Mouse (Mus musculus): ENCODE data around the gene Gipr. TPM values are rescaled to one million over a fixed set of nuclear protein-coding genes. Genes with fewer than 3 reads are reported as not detected.
A peak's percentile ranks its signal among the peaks of the same experiment; 100 is the strongest.

Gene Gipr
- total RNA-seq, 2 experiments from 2014 or later, result 1.8 to 1.9 TPM

GRCm38 (mm10) chr7:19202065-19202850 lies 36.3 kb upstream of the Gipr start:
- DNase-seq (ENCODE audit: extremely low spot score in 1 of 2, low spot score in 2 of 2), result no peak
- Histone ChIP-seq H3K27ac (no peak overlapping the region), H3K4me3 (no peak overlapping the region)
- no peak for TF ChIP-seq CTCF (IDR thresholded peaks at IDR 0.05)
- intact Hi-C loops (cut with DNase I), result no loop called here

- DNase-seq (ENCODE audit: extremely low spot score in 1 of 2, low spot score in 2 of 2), result no peak
- no peak for TF ChIP-seq CTCF (IDR thresholded peaks at IDR 0.05)
- intact Hi-C loops (cut with DNase I), result no loop called here
- no peak overlapping the region for H3K4me3 ChIP-seq
- no peak overlapping the region for H3K27ac ChIP-seq
Observed at GRCm38 (mm10) chr7:19201660-19202059, 35.7 kb upstream of the Gipr start.

DNA sequence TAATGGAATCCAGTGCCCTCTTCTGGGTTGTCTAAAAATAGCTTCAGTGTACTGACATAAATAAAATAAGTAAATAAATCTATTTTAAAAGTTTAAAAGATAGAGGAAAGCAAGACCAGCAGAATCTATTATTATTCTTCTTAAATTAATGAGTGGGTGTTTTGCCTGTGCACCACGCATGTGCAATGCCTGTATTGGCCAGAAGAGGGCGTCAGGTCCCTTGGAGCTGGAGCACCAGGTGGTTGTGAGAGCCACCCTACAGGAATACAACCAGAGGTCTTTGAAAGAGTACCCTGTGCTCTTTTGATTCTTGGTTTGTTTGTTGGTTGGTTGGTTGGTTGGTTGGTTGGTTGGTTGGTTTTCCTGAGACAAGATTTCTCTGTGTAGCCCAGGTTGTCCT lies 32.1 kb upstream of the Gipr start:
- no peak overlapping the region for H3K4me3 ChIP-seq
- TF ChIP-seq CTCF (IDR thresholded peaks at IDR 0.05), result peak; percentile 65
- intact Hi-C loops (cut with DNase I), result loop anchor here (2.0 kb wide), 1 partner anchor 19 kb away; no protein-coding TSS in a partner anchor
- H3K27ac ChIP-seq, result no peak overlapping the region
- DNase-seq (ENCODE audit: extremely low spot score in 1 of 2, low spot score in 2 of 2), result no peak

DNA sequence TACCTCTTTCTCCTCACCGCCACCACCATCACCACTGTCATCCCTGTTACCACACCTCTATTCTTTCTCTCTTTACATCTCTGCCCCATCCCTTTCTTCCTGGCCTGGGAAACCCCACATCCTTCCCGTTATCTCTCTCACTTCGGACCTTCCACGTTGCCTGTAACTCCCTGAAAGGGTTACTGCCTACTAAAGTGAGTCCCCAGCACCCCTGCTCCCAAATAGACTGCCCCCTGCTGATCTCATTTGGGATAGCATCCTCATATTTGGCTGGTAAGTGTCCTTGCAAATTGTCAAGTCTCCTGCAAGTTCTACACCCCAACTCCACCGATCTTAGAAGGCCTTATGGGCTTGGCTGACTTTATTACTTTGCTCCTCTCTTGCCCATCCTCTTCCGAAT lies 30.7 kb upstream of the Gipr start:
- intact Hi-C loops (cut with DNase I), result loop anchor here (2.0 kb wide), 1 partner anchor 18 kb away; no protein-coding TSS in a partner anchor
- TF ChIP-seq CTCF (IDR thresholded peaks at IDR 0.05), result peak; percentile 75
- H3K4me3 ChIP-seq, result no peak overlapping the region
- no peak overlapping the region for H3K27ac ChIP-seq
- DNase-seq (ENCODE audit: extremely low spot score in 1 of 2, low spot score in 2 of 2), result no peak

DNA sequence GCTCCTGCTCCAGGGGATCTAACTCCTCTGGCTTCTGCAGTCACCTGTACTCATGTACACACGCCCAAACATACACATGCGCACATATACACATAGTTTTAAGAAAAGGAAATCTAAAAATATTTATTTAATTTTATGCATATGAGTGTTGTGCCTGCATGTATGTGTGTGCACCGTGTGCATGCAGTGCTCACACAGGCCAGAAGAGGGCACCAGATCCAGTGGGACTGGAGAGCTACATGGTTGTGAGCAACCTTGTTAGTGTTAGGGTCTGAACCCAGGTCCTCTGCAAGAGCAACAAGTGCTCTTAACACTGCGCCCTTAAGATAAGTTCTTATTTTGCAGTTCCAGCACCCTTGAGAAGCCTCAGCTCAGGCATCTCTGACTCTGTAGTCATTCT lies 28.7 kb upstream of the Gipr start:
- intact Hi-C loops (cut with DNase I), result no loop called here
- no peak for DNase-seq (ENCODE audit: extremely low spot score in 1 of 2, low spot score in 2 of 2)
- no peak overlapping the region for H3K27ac ChIP-seq
- peak; percentile 44 for TF ChIP-seq CTCF (IDR thresholded peaks at IDR 0.05)
- no peak overlapping the region for H3K4me3 ChIP-seq

DNA sequence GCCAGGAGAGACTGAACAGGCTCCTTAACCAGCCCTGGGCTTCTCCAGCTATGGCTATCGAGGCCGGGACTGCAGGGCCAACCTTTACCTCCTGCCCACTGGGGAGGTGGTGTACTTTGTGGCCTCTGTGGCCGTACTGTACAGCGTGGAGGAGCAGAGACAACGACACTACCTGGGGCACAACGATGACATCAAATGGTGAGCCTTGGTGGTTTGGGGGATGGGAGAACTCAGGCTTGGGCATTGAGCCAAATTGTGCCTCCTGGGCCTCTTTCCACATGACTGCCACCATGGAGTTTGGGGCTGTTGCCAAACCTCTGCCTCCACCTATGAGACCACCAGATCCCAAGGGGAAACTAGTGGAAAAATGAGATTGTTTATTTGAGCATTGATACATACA lies 18.8 kb upstream of the Gipr start:
- TF ChIP-seq CTCF (IDR thresholded peaks at IDR 0.05), result no peak
- Histone ChIP-seq H3K27ac (peak overlapping the region; percentile 71), H3K4me3 (no peak overlapping the region)
- DNase-seq (ENCODE audit: extremely low spot score in 1 of 2, low spot score in 2 of 2), result no peak
- intact Hi-C loops (cut with DNase I), result no loop called here

DNA sequence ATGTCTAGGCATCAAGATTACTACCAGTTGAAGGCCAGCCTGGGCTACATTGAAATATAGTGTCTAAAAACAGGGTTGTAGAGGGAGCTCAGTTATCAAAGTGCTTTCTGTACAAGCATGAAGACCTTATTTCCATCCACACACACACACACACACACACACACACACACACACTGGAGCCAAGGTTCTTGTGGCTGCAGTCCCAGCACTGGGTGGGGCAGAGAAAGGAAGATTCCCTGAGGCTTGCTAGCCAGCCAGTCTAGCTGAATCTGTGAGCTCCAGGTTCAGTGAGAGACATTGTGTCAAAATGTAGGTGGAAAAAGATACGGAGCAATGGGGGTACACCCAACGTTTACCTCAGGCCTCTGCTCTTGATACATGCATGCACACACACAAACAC lies 18.3 kb upstream of the Gipr start:
- no peak for TF ChIP-seq CTCF (IDR thresholded peaks at IDR 0.05)
- Histone ChIP-seq H3K4me3 (no peak overlapping the region), H3K27ac (peak overlapping the region; percentile 71; the same call in 1 of the 2 replicates)
- DNase-seq (ENCODE audit: extremely low spot score in 1 of 2, low spot score in 2 of 2), result no peak
- intact Hi-C loops (cut with DNase I), result no loop called here

- H3K27ac ChIP-seq, result no peak overlapping the region; the same call in 1 of the 2 replicates
- no peak for DNase-seq (ENCODE audit: extremely low spot score in 1 of 2, low spot score in 2 of 2)
- intact Hi-C loops (cut with DNase I), result no loop called here
- H3K4me3 ChIP-seq, result peak overlapping the region; percentile 27
- TF ChIP-seq CTCF (IDR thresholded peaks at IDR 0.05), result no peak; the same call in 1 of the 2 replicates
Observed at GRCm38 (mm10) chr7:19180862-19181429, 15.0 kb upstream of the Gipr start.

DNA sequence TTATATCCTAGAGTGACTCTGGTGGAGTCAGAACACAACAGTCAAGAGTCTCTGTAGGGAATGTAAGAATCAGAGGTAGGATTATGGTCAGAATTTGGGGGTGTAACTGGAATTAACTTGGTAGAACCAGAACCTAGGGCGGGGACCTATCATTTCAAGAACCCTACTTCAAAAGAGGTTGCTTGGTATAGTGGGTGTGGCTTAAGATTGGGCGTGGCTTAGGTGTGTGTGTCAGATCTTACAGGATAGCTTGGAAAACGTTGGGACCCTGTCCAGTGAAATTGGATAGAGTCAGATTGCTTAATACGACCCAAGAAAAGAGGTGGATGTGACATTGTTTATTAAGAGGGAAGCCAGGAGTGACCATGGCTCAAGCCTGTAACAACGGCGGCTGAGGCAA lies 14.0 kb upstream of the Gipr start:
- H3K4me3 ChIP-seq, result peak overlapping the region; percentile 70; the same call in 1 of the 2 replicates
- intact Hi-C loops (cut with DNase I), result loop anchor here (2.0 to 5.0 kb wide), 4 partner anchors 17 to 163 kb away; no protein-coding TSS in a partner anchor
- H3K27ac ChIP-seq, result no peak overlapping the region
- TF ChIP-seq CTCF (IDR thresholded peaks at IDR 0.05), result no peak
- DNase-seq (ENCODE audit: extremely low spot score in 1 of 2, low spot score in 2 of 2), result no peak

DNA sequence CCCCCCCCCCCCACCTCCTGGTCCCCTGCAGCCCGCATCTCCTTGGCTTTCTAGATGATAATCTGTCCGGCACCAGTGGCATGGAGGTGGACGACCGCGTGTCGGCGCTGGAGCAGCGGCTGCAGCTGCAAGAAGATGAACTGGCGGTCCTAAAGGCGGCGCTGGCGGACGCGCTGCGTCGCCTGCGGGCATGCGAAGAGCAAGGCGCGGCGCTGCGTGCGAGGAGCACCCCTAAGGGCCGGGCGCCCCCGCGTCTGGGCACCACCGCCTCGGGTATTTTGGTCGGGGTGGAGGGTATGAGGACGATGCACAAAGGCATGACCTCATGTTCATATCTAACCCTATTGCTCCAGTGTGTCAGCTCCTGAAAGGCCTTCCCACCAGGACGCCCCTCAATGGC lies 13.2 kb upstream of the Gipr start:
- DNase-seq (ENCODE audit: extremely low spot score in 1 of 2, low spot score in 2 of 2), result peak; percentile 67 to 76
- intact Hi-C loops (cut with DNase I), result loop anchor here (2.0 to 5.0 kb wide), 4 partner anchors 18 to 164 kb away; no protein-coding TSS in a partner anchor
- Histone ChIP-seq H3K27ac (peak overlapping the region; percentile 0; the same call in 1 of the 2 replicates), H3K4me3 (peak overlapping the region; percentile 70)
- peak; percentile 62 for TF ChIP-seq CTCF (IDR thresholded peaks at IDR 0.05)

DNA sequence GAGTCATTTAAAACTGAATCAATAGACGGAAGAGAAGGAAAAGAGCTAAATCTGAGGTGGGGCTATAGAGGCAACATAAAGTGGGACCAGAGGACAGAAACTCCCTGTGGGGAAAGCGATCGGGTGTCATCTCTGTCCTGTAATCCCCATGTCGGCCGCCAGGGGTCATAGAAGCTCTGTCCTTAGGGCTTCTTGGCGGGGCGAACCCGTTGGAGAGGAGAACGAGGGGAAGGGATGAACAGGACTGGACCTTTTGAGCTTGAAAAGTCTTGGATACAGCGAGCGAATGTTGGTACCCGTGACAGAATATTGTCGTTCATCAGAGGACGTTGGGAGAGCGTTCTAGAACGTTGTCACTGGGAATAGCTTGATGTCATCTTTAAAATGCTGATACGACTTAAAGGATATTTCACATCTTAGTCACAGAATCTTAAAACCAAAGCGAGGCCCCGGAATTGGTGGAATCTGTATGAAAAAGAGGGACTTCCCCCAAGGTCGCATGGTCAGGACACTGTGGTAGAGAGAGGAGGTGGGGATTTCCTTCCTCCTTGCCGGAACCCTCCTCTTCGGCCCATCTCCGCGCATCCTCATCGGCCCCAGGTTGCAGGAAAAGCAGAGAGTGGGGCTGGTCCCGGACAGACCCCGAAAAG lies 12.6 kb upstream of the Gipr start:
- TF ChIP-seq CTCF (IDR thresholded peaks at IDR 0.05), result peak; percentile 87
- DNase-seq (ENCODE audit: extremely low spot score in 1 of 2, low spot score in 2 of 2), result peak; percentile 80 to 88
- peak overlapping the region; percentile 98 for H3K27ac ChIP-seq
- intact Hi-C loops (cut with DNase I), result loop anchor here (2.0 to 5.0 kb wide), 4 partner anchors 18 to 164 kb away; no protein-coding TSS in a partner anchor
- peak overlapping the region; percentile 70 for H3K4me3 ChIP-seq

DNA sequence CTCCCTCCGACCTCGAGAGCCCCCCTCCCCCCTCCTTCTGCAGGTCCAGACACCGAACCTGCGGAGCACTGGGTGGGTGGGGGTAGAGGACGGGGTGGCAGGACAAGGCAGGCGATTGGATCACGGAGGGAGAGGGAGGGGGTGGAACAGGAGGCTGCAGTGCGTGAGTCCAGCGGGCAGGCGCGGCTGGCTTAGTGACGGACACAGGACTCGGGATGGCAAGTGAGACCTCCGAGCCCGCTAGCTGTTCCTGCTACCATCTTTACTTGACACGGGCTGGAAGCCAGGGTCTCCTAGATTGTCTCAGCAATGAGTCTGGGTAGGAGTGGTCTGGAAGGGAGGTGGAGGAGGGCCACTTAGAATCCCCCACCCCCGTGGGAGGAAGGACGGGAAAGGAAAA lies 12.1 kb upstream of the Gipr start:
- H3K27ac ChIP-seq, result peak overlapping the region; percentile 98
- DNase-seq (ENCODE audit: extremely low spot score in 1 of 2, low spot score in 2 of 2), result no peak
- H3K4me3 ChIP-seq, result peak overlapping the region; percentile 70
- intact Hi-C loops (cut with DNase I), result loop anchor here (2.0 to 5.0 kb wide), 4 partner anchors 19 to 165 kb away; no protein-coding TSS in a partner anchor
- no peak for TF ChIP-seq CTCF (IDR thresholded peaks at IDR 0.05)

Measured in left cerebral cortex, adult 2 months (tissue).